Mouse (Mus musculus): Measurements from ENCODE around the gene Sco2. TPM values are rescaled to one million over a fixed set of nuclear protein-coding genes. Genes with fewer than 3 reads are reported as not detected.

The Sco2 gene
- total and polyA plus RNA-seq, 3 experiments, result 25.1 to 40.7 (median 29.4) TPM

GRCm38 (mm10) chr15:89322670-89323522, 50.8 kb downstream of the Sco2 start, which contains the start of gene Adm2:
TSS of gene Adm2 (plus strand) at chr15:89322720.
- no peak for TF ChIP-seq EP300 (IDR thresholded peaks at IDR 0.05; ENCODE audit: insufficient read depth, low read depth, low read length)
- no peak for TF ChIP-seq POLR2A (IDR thresholded peaks at IDR 0.05; ENCODE audit: insufficient read depth, low read depth, low read length)
- no peak for TF ChIP-seq CTCF (IDR thresholded peaks at IDR 0.05)
- intact Hi-C loops (cut with DNase I), result no loop called here
- Histone ChIP-seq H3K27me3 (ENCODE audit: control insufficient read depth, insufficient read depth, low read length) (peaks cover 3% of the 10 kb centered on the region; the same call in 1 of the 2 replicates), H3K9ac (ENCODE audit: low read depth, low read length) (no peak within 1 kb of the TSS), H3K79me2 (replicated peaks; ENCODE audit: control insufficient read depth, insufficient read depth, low read length) (no peaks in the 10 kb centered on the region), H3K4me1 (ENCODE audit: control insufficient read depth, insufficient read depth, low read length) (no peaks in the 10 kb centered on the region), H3K36me3 (ENCODE audit: control insufficient read depth, insufficient read depth, low read length) (no peaks in the 10 kb centered on the region), H3K27ac (no peak within 1 kb of the TSS), H3K4me3 (no peak within 1 kb of the TSS)
- WGBS, result 6% methylated on average over 26 of the region's 26 CpGs
- no peak for DNase-seq

Other genes starting within 250 kb of the Sco2 start
- gene Hdac10, start 245.1 kb downstream of the Sco2 start, total RNA-seq (2021), result 1 to 10 TPM; 6.3 to 7.6 TPM
- 19.5 and 23.1 TPM in 2 replicates for gene Hdac10, start 245.1 kb downstream of the Sco2 start, polyA plus RNA-seq (2012; rRNA removed)
- gene Mapk12, start 233.1 kb downstream of the Sco2 start, total RNA-seq (2021), result 10 to 100 TPM; 20.7 to 21.1 TPM
- gene Mapk12, start 233.1 kb downstream of the Sco2 start, polyA plus RNA-seq (2012; rRNA removed), result 30.5 and 43.2 TPM in 2 replicates
- gene Mapk11, start 224.2 kb downstream of the Sco2 start, total RNA-seq (2021), result 1 to 10 TPM; 1.9 to 2.0 TPM
- 4.7 and 5.2 TPM in 2 replicates for gene Mapk11, start 224.2 kb downstream of the Sco2 start, polyA plus RNA-seq (2012; rRNA removed)
- 10 to 100 TPM; 75.7 to 93.5 TPM for gene Plxnb2, start 193.1 kb downstream of the Sco2 start, total RNA-seq (2021)
- 92.3 and 121 TPM in 2 replicates for gene Plxnb2, start 193.1 kb downstream of the Sco2 start, polyA plus RNA-seq (2012; rRNA removed)
- 1 to 10 TPM; 8.4 to 9.1 TPM for gene Dennd6b, start 177.3 kb downstream of the Sco2 start, total RNA-seq (2021)
- gene Dennd6b, start 177.3 kb downstream of the Sco2 start, polyA plus RNA-seq (2012; rRNA removed), result 24.0 and 27.7 TPM in 2 replicates
- 10 to 100 TPM; 66.7 to 79.0 TPM for gene Ppp6r2, start 162.3 kb downstream of the Sco2 start, total RNA-seq (2021)
- gene Ppp6r2, start 162.3 kb downstream of the Sco2 start, polyA plus RNA-seq (2012; rRNA removed), result 73.2 and 107 TPM in 2 replicates
- gene Sbf1, start 58.5 kb downstream of the Sco2 start, total RNA-seq (2021), result 10 to 100 TPM; 61.3 to 63.6 TPM
- gene Sbf1, start 58.5 kb downstream of the Sco2 start, polyA plus RNA-seq (2012; rRNA removed), result 116 and 150 TPM in 2 replicates
- gene Adm2, start 51.1 kb downstream of the Sco2 start, total RNA-seq (2021), result not detected
- not detected in 2 replicates for gene Adm2, start 51.1 kb downstream of the Sco2 start, polyA plus RNA-seq (2012; rRNA removed)
- not detected for gene Miox, start 39.4 kb downstream of the Sco2 start, total RNA-seq (2021)
- gene Miox, start 39.4 kb downstream of the Sco2 start, polyA plus RNA-seq (2012; rRNA removed), result not detected in 2 replicates
- gene Lmf2, start 18.2 kb downstream of the Sco2 start, total RNA-seq (2021), result 10 to 100 TPM; 25.7 to 26.1 TPM
- gene Lmf2, start 18.2 kb downstream of the Sco2 start, polyA plus RNA-seq (2012; rRNA removed), result 32.9 and 33.3 TPM in 2 replicates
- 10 to 100 TPM; 49.3 to 55.7 TPM for gene Ncaph2, start 18.1 kb downstream of the Sco2 start, total RNA-seq (2021)
- 69.9 and 70.0 TPM in 2 replicates for gene Ncaph2, start 18.1 kb downstream of the Sco2 start, polyA plus RNA-seq (2012; rRNA removed)
- gene Tymp, start 3.2 kb upstream of the Sco2 start, total RNA-seq (2021), result under 1 TPM; 0.18 to 0.47 TPM
- 1.1 and 1.8 TPM in 2 replicates for gene Tymp, start 3.2 kb upstream of the Sco2 start, polyA plus RNA-seq (2012; rRNA removed)
- under 1 TPM; 0.91 to 0.94 TPM for gene Odf3b, start 5.4 kb upstream of the Sco2 start, total RNA-seq (2021)
- 3.6 and 9.1 TPM in 2 replicates for gene Odf3b, start 5.4 kb upstream of the Sco2 start, polyA plus RNA-seq (2012; rRNA removed)
- not detected for gene Klhdc7b, start 11.1 kb upstream of the Sco2 start, total RNA-seq (2021)
- not detected in 2 replicates for gene Klhdc7b, start 11.1 kb upstream of the Sco2 start, polyA plus RNA-seq (2012; rRNA removed)
- gene Syce3, start 36.7 kb upstream of the Sco2 start, total RNA-seq (2021), result not detected
- not detected in 2 replicates for gene Syce3, start 36.7 kb upstream of the Sco2 start, polyA plus RNA-seq (2012; rRNA removed)
- 100 to 1,000 TPM; 565 to 584 TPM for gene Cpt1b, start 52.0 kb upstream of the Sco2 start, total RNA-seq (2021)
- gene Cpt1b, start 52.0 kb upstream of the Sco2 start, polyA plus RNA-seq (2012; rRNA removed), result 786 and 953 TPM in 2 replicates
- gene C730034F03Rik, start 55.7 kb upstream of the Sco2 start, total RNA-seq (2021), result 1 to 10 TPM; 1.2 TPM
- gene C730034F03Rik, start 55.7 kb upstream of the Sco2 start, polyA plus RNA-seq (2012; rRNA removed), result 1.0 and 1.1 TPM in 2 replicates
- gene Gm44502, start 55.9 kb upstream of the Sco2 start, total RNA-seq (2021), result 1 to 10 TPM; 5.5 to 9.5 TPM
- gene Gm44502, start 55.9 kb upstream of the Sco2 start, polyA plus RNA-seq (2012; rRNA removed), result 2.1 and 2.5 TPM in 2 replicates
- 10 to 100 TPM; 46.8 to 48.2 TPM for gene Chkb, start 56.1 kb upstream of the Sco2 start, total RNA-seq (2021)
- gene Chkb, start 56.1 kb upstream of the Sco2 start, polyA plus RNA-seq (2012; rRNA removed), result 81.3 and 91.7 TPM in 2 replicates
- gene Mapk8ip2, start 80.1 kb upstream of the Sco2 start, total RNA-seq (2021), result under 1 TPM in 1 of 2 experiments, not detected in 1; 0.16 TPM
- 0.18 and 0.29 TPM in 2 replicates for gene Mapk8ip2, start 80.1 kb upstream of the Sco2 start, polyA plus RNA-seq (2012; rRNA removed)
- 10 to 100 TPM; 11.1 to 13.5 TPM for gene Arsa, start 103.6 kb upstream of the Sco2 start, total RNA-seq (2021)
- 19.5 and 22.1 TPM in 2 replicates for gene Arsa, start 103.6 kb upstream of the Sco2 start, polyA plus RNA-seq (2012; rRNA removed)
- gene Shank3, start 125.8 kb upstream of the Sco2 start, total RNA-seq (2021), result 10 to 100 TPM; 44.3 to 52.2 TPM
- gene Shank3, start 125.8 kb upstream of the Sco2 start, polyA plus RNA-seq (2012; rRNA removed), result 29.6 and 31.0 TPM in 2 replicates
- under 1 TPM in 1 of 2 experiments, not detected in 1; 0.57 TPM for gene Acr, start 194.5 kb upstream of the Sco2 start, total RNA-seq (2021)
- gene Acr, start 194.5 kb upstream of the Sco2 start, polyA plus RNA-seq (2012; rRNA removed), result 1.4 and 1.6 TPM in 2 replicates
- gene Rabl2, start 218.1 kb upstream of the Sco2 start, total RNA-seq (2021), result 1 to 10 TPM; 3.7 to 4.2 TPM
- 5.2 and 11.0 TPM in 2 replicates for gene Rabl2, start 218.1 kb upstream of the Sco2 start, polyA plus RNA-seq (2012; rRNA removed)